Mouse (Mus musculus) right cerebral cortex, postnatal 14 days (tissue): ENCODE data around the gene Pelo.

Source experiments
- DNase-seq: peaks from one replicate; pipeline ENCODE4 v3.0.0; 2022

Pelo gene

GRCm38 (mm10) chr13:115096216-115096615 lies 6.2 kb upstream of the Pelo start:
- no peak for DNase-seq

- no peak for DNase-seq
Observed at GRCm38 (mm10) chr13:115095392-115095791, 5.4 kb upstream of the Pelo start.

- no peak for DNase-seq
Observed at GRCm38 (mm10) chr13:115091511-115091910, 1.5 kb upstream of the Pelo start.

GRCm38 (mm10) chr13:115090977-115091445 lies 1.0 kb upstream of the Pelo start:
- no peak for DNase-seq

- DNase-seq = peak; percentile 21
Observed at GRCm38 (mm10) chr13:115089395-115090025, 476 bp downstream of the Pelo start.

- DNase-seq = no peak
Observed at GRCm38 (mm10) chr13:115089020-115089394, 979 bp downstream of the Pelo start.

GRCm38 (mm10) chr13:115085974-115086373 lies 4.0 kb downstream of the Pelo start:
- no peak for DNase-seq

- DNase-seq = no peak
Observed at GRCm38 (mm10) chr13:115082339-115082738, 7.6 kb downstream of the Pelo start.

GRCm38 (mm10) chr13:115079996-115080585 lies 9.9 kb downstream of the Pelo start:
- DNase-seq = no peak

- DNase-seq = no peak
Observed at GRCm38 (mm10) chr13:115078997-115079685, 10.8 kb downstream of the Pelo start.

GRCm38 (mm10) chr13:115077346-115078134 lies 12.4 kb downstream of the Pelo start:
- DNase-seq = no peak

GRCm38 (mm10) chr13:115072386-115072785 lies 17.6 kb downstream of the Pelo start:
- DNase-seq = no peak

GRCm38 (mm10) chr13:115071431-115071830 lies 18.6 kb downstream of the Pelo start:
- DNase-seq = no peak

GRCm38 (mm10) chr13:115067968-115068330 lies 22.0 kb downstream of the Pelo start:
- no peak for DNase-seq

- no peak for DNase-seq
Observed at GRCm38 (mm10) chr13:115067324-115067967, 22.5 kb downstream of the Pelo start.

- no peak for DNase-seq
Observed at GRCm38 (mm10) chr13:115057555-115057954, 32.4 kb downstream of the Pelo start.

GRCm38 (mm10) chr13:115054783-115055182 lies 35.2 kb downstream of the Pelo start:
- no peak for DNase-seq

- no peak for DNase-seq
Observed at GRCm38 (mm10) chr13:115052568-115052967, 37.4 kb downstream of the Pelo start.

GRCm38 (mm10) chr13:115050660-115051559 lies 39.1 kb downstream of the Pelo start:
- DNase-seq = peak; percentile 13

- DNase-seq = no peak
Observed at GRCm38 (mm10) chr13:115042652-115043051, 47.3 kb downstream of the Pelo start.
